Mouse (Mus musculus) embryonic facial prominence, embryonic 15.5 days (tissue): ENCODE results near the gene Ogdhl. TPM values are rescaled to one million over a fixed set of nuclear protein-coding genes. Genes with fewer than 3 reads are reported as not detected.
"Not testable (repeated sequence)": the region's sequence is repeated elsewhere in the genome, so short reads cannot be mapped to it uniquely, and the experiment has no call there.

ENCODE experiments used
- ATAC-seq: fragments of 200-750 bp; cut with Nextera tagmentation; 2 replicates; pipeline ENCODE4 v1.8.0; 2017; ENCODE audit warnings: low read depth, moderate TSS enrichment; ENCODE audit not compliant: insufficient number of reproducible peaks, low FRiP score, low TSS enrichment
- H3K27ac ChIP-seq: fragments of 300-500 bp; sonication (generic); replicated peaks from 2 replicates; pipeline ENCODE4 v1.5.1; 2015; ENCODE audit warnings: mild to moderate bottlenecking, inconsistent platforms
- H3K27me3 ChIP-seq: fragments of 300-500 bp; sonication (generic); 2 replicates; pipeline ENCODE4 v1.6.1; 2015; ENCODE audit warnings: inconsistent platforms
- H3K36me3 ChIP-seq: fragments of 300-500 bp; sonication (generic); 2 replicates; pipeline ENCODE4 v1.6.1; 2015; ENCODE audit warnings: mild to moderate bottlenecking, inconsistent platforms
- H3K4me1 ChIP-seq: fragments of 300-500 bp; sonication (generic); 2 replicates; pipeline ENCODE4 v1.6.1; 2015; ENCODE audit warnings: inconsistent platforms
- H3K4me2 ChIP-seq: fragments of 300-500 bp; sonication (generic); replicated peaks from 2 replicates; pipeline ENCODE4 v1.6.1; 2015; ENCODE audit warnings: mild to moderate bottlenecking, inconsistent platforms
- H3K4me3 ChIP-seq: fragments of 300-500 bp; sonication (generic); replicated peaks from 2 replicates; pipeline ENCODE4 v1.5.1; 2015; ENCODE audit warnings: mild to moderate bottlenecking, inconsistent platforms
- H3K9ac ChIP-seq: fragments of 300-500 bp; sonication (generic); 2 replicates; pipeline ENCODE4 v1.6.1; 2015; ENCODE audit warnings: inconsistent platforms
- H3K9me3 ChIP-seq: fragments of 300-500 bp; sonication (generic); replicated peaks from 2 replicates; pipeline ENCODE4 v1.6.1; 2016; ENCODE audit warnings: inconsistent platforms
- WGBS: fragments of 180-500 bp; shearing (Covaris S2); methylation state at CpG from one replicate; pipeline ENCODE4 v1.1.7; 2015; 5-methylcytosine and 5-hydroxymethylcytosine counted together
- polyA plus RNA-seq: library from polyadenylated mRNA; unstranded; fragments of >200 nt; fragmentation: Nextera tagmentation; extraction: Ambion mirVana; gene quantifications from 2 replicates; pipeline ENCODE4 v1.2.1, GENCODE M21; 2015

Gene Ogdhl
- polyA plus RNA-seq, 1 experiment from 2014 or later, result 13.9 TPM

DNA sequence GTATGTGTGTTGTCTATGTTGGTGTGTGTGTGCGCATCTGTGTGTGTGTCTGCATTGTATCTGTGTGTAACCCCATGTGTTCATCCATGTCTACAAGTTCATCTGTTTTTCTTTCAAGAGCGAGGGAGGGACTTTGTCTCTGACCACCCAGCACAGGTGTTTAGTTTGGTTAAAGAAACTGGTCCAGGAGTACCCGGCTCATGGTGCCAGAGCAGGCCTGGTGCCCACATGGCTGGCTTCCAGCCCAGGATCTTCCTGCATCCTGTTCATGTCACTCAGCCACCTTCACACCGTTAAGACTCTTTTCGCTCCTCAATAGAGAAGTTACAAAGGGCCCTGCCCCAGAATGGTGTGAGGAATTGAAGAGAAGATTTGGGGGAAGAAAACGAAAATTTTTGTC lies 14.2 kb downstream of the Ogdhl start:
- Histone ChIP-seq H3K27me3 (no peaks in the 10 kb centered on the region), H3K9ac (no peak overlapping the region), H3K4me3 (no peak overlapping the region), H3K9me3 (no peaks in the 10 kb centered on the region), H3K4me2 (no peak overlapping the region), H3K4me1 (0 out of 2 replicates have a peak, but pooled peaks cover 2% of the 10 kb centered on the region), H3K27ac (no peak overlapping the region), H3K36me3 (0 out of 2 replicates have a peak, but pooled peaks cover 8% of the 10 kb centered on the region)
- WGBS, result 70% methylated on average over 6 of the region's 6 CpGs
- no peak for ATAC-seq

- ATAC-seq, result no peak; the same call in 1 of the 2 replicates
- whole genome bisulfite sequencing, result 67% methylated on average over 11 of the region's 11 CpGs
- H3K4me3 ChIP-seq, result no peak overlapping the region
- H3K9me3 ChIP-seq, result no peaks in the 10 kb centered on the region
- 0 out of 2 replicates have a peak, but pooled peaks cover 2% of the 10 kb centered on the region for H3K4me1 ChIP-seq
- H3K27ac ChIP-seq, result no peak overlapping the region
- no peak overlapping the region for H3K4me2 ChIP-seq
- H3K36me3 ChIP-seq, result 0 out of 2 replicates have a peak, but pooled peaks cover 8% of the 10 kb centered on the region
- H3K27me3 ChIP-seq, result no peaks in the 10 kb centered on the region
- no peak overlapping the region for H3K9ac ChIP-seq
Observed at GRCm38 (mm10) chr14:32336547-32336946, 14.7 kb downstream of the Ogdhl start.

GRCm38 (mm10) chr14:32341823-32342222 lies 20.0 kb downstream of the Ogdhl start:
- Histone ChIP-seq H3K27me3 (no peaks in the 10 kb centered on the region), H3K36me3 (0 out of 2 replicates have a peak, but pooled peaks cover 3% of the 10 kb centered on the region), H3K4me2 (no peak overlapping the region), H3K27ac (no peak overlapping the region), H3K9ac (no peak overlapping the region), H3K4me3 (no peak overlapping the region), H3K4me1 (no peaks in the 10 kb centered on the region), H3K9me3 (no peaks in the 10 kb centered on the region)
- WGBS, result 94% methylated on average over 7 of the region's 7 CpGs
- ATAC-seq, result no peak

DNA sequence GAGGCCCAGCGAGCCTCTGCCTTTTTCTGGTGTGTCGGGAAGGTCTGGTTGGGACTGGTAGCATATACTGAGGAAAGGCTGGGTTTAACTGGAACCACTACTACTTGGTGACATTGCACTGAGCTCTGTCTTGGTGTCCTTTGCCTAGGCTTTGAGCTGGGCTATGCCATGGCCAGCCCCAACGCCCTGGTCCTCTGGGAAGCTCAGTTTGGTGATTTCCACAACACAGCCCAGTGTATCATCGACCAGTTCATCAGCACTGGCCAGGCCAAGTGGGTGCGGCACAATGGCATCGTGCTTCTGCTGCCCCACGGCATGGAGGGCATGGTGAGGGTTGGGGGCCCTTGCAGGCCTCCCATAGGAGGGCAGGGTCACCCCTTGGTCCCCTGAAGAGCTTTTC lies 22.4 kb downstream of the Ogdhl start:
- Histone ChIP-seq H3K9ac (no peak overlapping the region), H3K4me1 (no peaks in the 10 kb centered on the region), H3K36me3 (0 out of 2 replicates have a peak, but pooled peaks cover 3% of the 10 kb centered on the region), H3K4me2 (no peak overlapping the region), H3K9me3 (no peaks in the 10 kb centered on the region), H3K27ac (no peak overlapping the region), H3K4me3 (no peak overlapping the region), H3K27me3 (no peaks in the 10 kb centered on the region)
- WGBS, result 92% methylated on average over 7 of the region's 7 CpGs
- ATAC-seq, result no peak

GRCm38 (mm10) chr14:32344694-32345093 lies 22.9 kb downstream of the Ogdhl start:
- Histone ChIP-seq H3K4me3 (no peak overlapping the region), H3K9me3 (no peaks in the 10 kb centered on the region), H3K4me1 (no peaks in the 10 kb centered on the region), H3K4me2 (no peak overlapping the region), H3K27ac (no peak overlapping the region), H3K27me3 (no peaks in the 10 kb centered on the region), H3K9ac (no peak overlapping the region), H3K36me3 (0 out of 2 replicates have a peak, but pooled peaks cover 3% of the 10 kb centered on the region)
- no peak for ATAC-seq
- 73% methylated on average over 9 of the region's 10 CpGs for WGBS

DNA sequence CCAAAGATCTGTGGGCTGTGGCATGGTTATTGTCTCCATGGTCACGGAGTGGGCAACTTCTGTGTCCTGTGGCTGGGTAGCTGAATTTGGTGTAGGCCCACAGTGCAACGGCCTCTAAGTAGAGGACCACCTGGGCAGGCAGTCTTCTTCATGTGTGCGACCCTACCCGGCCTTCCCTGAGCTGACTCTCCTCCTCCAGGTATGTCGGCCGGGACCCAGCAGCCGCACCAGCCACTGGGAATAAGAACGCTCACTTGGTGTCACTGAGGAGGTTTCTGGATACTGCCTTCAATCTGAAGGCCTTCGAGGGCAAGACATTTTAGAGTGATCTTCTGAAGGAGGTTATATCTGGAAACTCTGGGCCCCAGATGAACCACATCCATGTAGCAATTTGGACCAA lies 25.5 kb downstream of the Ogdhl start:
- ATAC-seq, result no peak
- WGBS, result 93% methylated on average over 9 of the region's 9 CpGs
- H3K27ac ChIP-seq, result no peak overlapping the region
- H3K9ac ChIP-seq, result no peak overlapping the region
- H3K4me2 ChIP-seq, result no peak overlapping the region
- H3K9me3 ChIP-seq, result no peaks in the 10 kb centered on the region
- no peaks in the 10 kb centered on the region for H3K27me3 ChIP-seq
- H3K36me3 ChIP-seq, result no peaks in the 10 kb centered on the region
- H3K4me1 ChIP-seq, result no peaks in the 10 kb centered on the region
- no peak overlapping the region for H3K4me3 ChIP-seq

- not testable (repeated sequence) for H3K27me3 ChIP-seq, H3K27ac ChIP-seq, H3K9ac ChIP-seq, H3K4me3 ChIP-seq, H3K9me3 ChIP-seq, H3K4me1 ChIP-seq, H3K36me3 ChIP-seq, ATAC-seq, H3K4me2 ChIP-seq
- 32% methylated on average over 6 of the region's 6 CpGs for WGBS
Observed at GRCm38 (mm10) chr14:32351181-32351920, 29.5 kb downstream of the Ogdhl start.

DNA sequence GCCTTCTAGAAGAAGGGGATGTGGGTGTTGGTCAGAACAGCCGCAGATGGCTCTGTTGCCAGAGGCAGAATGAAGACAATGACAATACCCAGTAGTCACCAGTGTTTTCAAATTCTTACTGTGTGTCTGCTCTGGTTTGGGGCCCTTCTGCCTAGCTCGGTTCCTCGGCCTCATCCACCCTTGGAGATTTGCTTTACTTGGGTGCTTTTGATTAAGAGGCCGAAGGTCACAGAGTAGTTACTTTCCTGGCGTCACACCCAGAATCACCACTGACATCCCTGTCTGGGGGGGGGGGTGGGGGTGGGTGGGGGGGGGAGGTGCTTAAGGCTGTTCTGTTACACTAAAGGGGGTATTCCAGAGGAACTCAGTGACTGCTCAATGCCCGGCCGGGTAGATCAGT lies 42.5 kb downstream of the Ogdhl start:
- no peaks in the 10 kb centered on the region for H3K9me3 ChIP-seq
- no peaks in the 10 kb centered on the region for H3K36me3 ChIP-seq
- H3K27me3 ChIP-seq, result no peaks in the 10 kb centered on the region
- no peak overlapping the region for H3K4me2 ChIP-seq
- H3K27ac ChIP-seq, result no peak overlapping the region
- ATAC-seq, result no peak
- WGBS, result 40% methylated on average over 7 of the region's 7 CpGs
- no peaks in the 10 kb centered on the region for H3K4me1 ChIP-seq
- H3K9ac ChIP-seq, result no peak overlapping the region
- H3K4me3 ChIP-seq, result no peak overlapping the region

DNA sequence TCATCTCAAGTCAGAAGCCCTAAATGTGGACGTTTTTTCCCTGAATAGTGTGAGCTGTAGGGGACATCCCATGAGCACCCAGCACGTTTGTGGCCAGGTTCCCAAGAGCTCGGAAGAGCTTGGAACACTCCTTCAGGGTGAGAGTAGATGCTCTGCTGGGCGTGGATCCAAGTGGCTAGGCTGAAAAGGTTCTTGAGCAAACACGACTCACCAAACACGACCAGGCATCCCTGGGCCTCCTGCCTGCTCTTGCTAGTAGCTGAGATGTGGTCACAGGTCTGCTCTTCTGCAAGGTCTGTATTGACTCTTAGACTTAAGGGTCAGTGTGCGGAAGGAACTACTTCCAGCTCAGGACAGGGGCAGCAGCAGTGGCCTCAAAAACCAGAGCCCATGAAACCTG lies 47.9 kb downstream of the Ogdhl start:
- no peaks in the 10 kb centered on the region for H3K9me3 ChIP-seq
- 61% methylated on average over 7 of the region's 7 CpGs for WGBS
- no peak overlapping the region for H3K4me3 ChIP-seq

DNA sequence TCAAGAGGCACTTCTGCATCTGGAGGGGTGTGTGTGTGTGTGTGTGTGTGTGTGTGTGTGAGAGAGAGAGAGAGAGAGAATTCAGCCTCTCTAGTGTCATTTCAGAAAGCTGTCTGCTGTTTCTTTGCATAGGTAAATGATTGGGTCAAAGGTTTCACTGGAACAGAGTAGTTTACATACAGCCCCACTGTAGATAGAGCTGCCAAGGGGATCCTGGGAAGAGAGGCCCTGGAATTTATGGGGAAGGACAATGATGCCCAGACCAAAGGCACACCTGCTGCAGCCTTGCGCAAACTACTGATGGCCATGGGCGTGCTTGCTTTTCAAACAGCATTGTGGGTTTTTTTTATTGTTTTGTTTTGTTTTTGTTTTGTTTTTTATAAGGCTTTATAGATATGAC lies 50.7 kb downstream of the Ogdhl start:
- H3K4me1 ChIP-seq, result 0 out of 2 replicates have a peak, but pooled peaks cover 2% of the 10 kb centered on the region
- 0 out of 2 replicates have a peak, but pooled peaks cover 4% of the 10 kb centered on the region for H3K27me3 ChIP-seq
- no peaks in the 10 kb centered on the region for H3K36me3 ChIP-seq
- no peak overlapping the region for H3K4me2 ChIP-seq
- H3K9ac ChIP-seq, result no peak overlapping the region
- ATAC-seq, result no peak
- 80% methylated on average over 2 of the region's 2 CpGs for WGBS
- no peaks in the 10 kb centered on the region for H3K9me3 ChIP-seq
- no peak overlapping the region for H3K27ac ChIP-seq
- H3K4me3 ChIP-seq, result no peak overlapping the region

More for the DNA sequence above, 47.9 kb downstream of the Ogdhl start:
- Histone ChIP-seq H3K36me3 (no peaks in the 10 kb centered on the region), H3K4me1 (0 out of 2 replicates have a peak, but pooled peaks cover 2% of the 10 kb centered on the region), H3K27me3 (0 out of 2 replicates have a peak, but pooled peaks cover 4% of the 10 kb centered on the region), H3K27ac (no peak overlapping the region), H3K4me2 (no peak overlapping the region), H3K9ac (no peak overlapping the region)
- no peak for ATAC-seq

DNA sequence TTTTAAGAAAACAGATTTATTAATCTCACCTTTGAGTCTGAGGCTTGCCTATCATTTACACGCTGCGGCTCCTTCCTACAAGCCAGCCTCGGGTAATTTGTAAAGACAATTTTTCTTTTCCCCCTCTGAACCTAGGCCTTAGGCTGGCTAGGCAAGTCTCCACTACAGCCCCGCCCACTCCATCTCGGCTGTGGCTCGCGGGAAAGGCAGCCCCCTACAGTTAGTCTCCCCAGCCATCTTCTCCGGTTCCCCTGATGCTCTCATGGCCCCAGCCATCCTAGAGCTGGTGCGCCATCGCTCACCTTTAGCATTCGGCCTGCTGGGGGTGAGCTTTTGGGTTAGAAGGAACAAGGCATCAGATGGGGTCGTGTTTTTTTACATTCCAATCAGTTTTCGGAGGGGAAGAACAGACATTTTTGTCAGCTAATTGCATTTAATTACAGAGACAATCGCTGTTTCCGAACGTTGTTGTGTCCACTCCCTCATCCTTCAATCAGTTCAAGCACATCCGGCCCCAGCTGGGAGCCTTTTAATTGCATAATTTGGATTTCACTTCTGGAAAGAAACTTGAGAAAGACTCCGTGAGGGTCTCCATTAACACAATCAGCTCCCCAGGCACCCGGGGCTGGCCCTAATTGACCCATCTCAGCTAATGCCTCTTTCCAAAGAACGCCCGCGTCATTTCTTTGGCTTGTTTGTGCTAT lies 57.7 kb downstream of the Ogdhl start:
- H3K36me3 ChIP-seq, result no peaks in the 10 kb centered on the region
- no peak overlapping the region for H3K27ac ChIP-seq
- 10% methylated on average over 22 of the region's 22 CpGs for WGBS
- no peak overlapping the region for H3K9ac ChIP-seq
- peaks cover 6% of the 10 kb centered on the region; the same call in 1 of the 2 replicates for H3K4me1 ChIP-seq
- 0 out of 2 replicates have a peak overlapping the region, but pooled peaks have one; percentile 15 for H3K4me2 ChIP-seq
- peaks cover 23% of the 10 kb centered on the region for H3K27me3 ChIP-seq
- no peak for ATAC-seq
- H3K9me3 ChIP-seq, result no peaks in the 10 kb centered on the region
- no peak overlapping the region for H3K4me3 ChIP-seq
